Mouse (Mus musculus) central nervous system, embryonic 11.5 days (tissue): ENCODE results near the gene Slc36a4. TPM values are rescaled to one million over a fixed set of nuclear protein-coding genes. Genes with fewer than 3 reads are reported as not detected.

Source experiments
- polyA plus RNA-seq: library from polyadenylated mRNA; depleted of rRNA; stranded (reverse); fragments of >200 nt; gene quantifications from 2 replicates; pipeline ENCODE4 v1.2.3, GENCODE M21; 2012; rRNA removed

The Slc36a4 gene
- polyA plus RNA-seq: 8.9 and 17.2 TPM in 2 replicates

DNA sequence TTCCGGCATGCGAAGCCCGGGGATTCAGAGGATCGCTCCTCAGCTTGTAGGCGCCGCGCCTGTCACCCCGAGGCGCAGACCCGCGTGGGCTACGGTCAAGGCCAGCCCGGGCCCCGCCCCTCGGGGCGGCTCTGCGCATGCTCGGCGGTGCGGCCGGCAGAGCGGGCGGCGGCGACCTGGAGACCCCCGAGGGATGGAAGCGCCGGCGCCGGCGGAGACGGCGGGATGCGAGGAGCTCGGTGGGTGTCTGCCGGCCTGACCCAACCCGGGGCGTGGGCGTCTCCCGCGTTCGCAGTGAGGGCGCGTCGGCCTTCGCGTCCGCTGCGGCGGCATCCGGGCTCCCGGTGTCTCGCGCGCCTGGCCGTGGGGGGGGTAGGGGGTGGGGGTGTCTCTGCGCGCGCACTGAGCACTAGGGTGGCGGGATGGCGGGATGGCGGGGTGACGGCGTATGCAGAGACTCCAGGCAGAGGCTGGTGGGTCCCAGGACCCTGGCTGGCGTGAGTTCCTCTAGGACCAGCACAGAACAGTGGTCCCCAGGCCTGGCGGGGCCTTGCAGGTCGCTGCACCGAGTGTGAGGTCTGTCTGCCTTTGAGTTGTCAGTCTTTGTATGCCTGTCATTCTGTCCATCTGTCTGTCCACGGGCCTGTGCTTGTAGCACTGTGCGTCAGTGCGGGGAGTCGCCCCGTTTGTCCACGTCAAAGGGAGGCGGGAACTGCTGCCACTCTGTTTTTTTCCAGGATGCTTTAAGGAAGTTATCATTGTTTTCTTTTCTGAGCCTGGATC, at the start of gene Slc36a4:
TSS of gene Slc36a4 (plus strand) at position 140 of the 783 bp plus-strand sequence.

Other genes starting within 250 kb of the Slc36a4 start
- 13.9 and 14.9 TPM in 2 replicates for gene Smco4, start 216.3 kb upstream of the Slc36a4 start, polyA plus RNA-seq
- gene Deup1, start 81.8 kb upstream of the Slc36a4 start, polyA plus RNA-seq: 0.68 and 1.3 TPM in 2 replicates
- 0.06 TPM in 1 of 2 replicates, not detected in the other for gene Mtnr1b, start 164.8 kb downstream of the Slc36a4 start, polyA plus RNA-seq